Mouse (Mus musculus) thymus, postnatal 0 days (tissue): ENCODE data around the gene Ttc38. TPM values are rescaled to one million over a fixed set of nuclear protein-coding genes. Genes with fewer than 3 reads are reported as not detected.

Experiments
- DNase-seq: peaks from one replicate; pipeline ENCODE4 v3.0.0-alpha.2; 2015; ENCODE audit warnings: low spot score
- polyA plus RNA-seq: library from polyadenylated mRNA; unstranded; fragments of >200 nt; fragmentation: Nextera tagmentation; extraction: Ambion mirVana; gene quantifications from 2 replicates; pipeline ENCODE4 v1.2.1, GENCODE M21; 2015

Ttc38 gene
- polyA plus RNA-seq, 1 experiment from 2014 or later, result 10.1 TPM

DNA sequence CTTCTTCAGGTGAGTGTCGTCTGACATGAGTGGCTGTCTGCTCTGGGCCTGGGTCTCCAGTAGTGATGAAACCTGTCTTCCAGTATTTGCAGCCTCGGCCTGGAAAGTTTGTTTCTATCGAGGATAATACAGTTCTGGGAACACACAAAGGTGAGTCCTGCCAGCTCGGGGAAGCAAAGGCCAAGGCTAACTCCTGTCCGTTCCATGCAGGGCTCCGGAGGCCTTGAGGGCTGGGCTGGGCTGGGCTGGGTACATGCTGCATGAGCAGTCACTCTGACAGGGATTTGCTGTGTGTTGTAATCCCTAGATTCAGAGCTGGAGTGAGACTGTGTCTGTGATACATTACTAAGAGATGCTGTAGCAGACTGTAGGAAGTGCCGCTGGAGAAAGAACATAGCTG lies 61.8 kb downstream of the Ttc38 start:
- DNase-seq, result no peak

DNA sequence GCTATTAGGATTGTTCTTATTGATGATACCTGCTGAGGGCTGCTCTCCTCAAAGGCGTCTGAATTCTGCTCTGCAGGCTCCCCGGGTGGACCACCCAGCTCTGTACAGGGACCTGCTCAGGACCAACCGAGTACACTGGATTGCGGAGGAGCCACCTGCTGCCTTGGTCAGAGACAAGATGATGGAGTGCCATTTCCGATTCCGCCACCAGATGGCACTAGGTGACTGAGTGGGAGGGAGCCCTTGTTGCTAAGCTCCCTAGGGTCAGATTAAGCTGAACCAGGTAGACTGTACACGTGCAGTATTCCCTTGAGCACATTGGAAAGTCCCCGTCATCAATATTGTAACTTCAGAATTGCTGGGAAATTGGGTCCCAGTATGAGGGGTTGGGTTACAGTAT lies 64.2 kb downstream of the Ttc38 start:
- peak; percentile 84 for DNase-seq

DNA sequence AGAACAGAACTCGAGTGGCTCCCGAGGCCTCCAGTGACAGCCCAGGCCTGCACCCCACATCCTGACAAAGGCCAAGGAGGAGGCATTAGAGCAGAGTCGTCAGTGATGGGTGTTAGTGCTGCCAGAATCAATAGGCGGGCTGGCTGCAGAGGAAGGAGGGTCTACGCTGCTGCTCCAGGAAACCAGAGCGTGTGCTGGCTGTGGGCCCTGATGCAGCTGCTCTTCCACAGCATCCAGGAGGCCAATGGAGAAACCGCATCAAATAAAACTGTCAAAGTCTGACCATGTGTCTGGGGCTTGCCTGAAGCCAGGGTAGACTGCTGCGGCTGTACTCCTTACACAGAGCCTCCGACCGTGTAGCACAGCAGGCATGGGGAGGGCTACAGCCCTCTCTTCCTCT lies 65.0 kb downstream of the Ttc38 start:
- DNase-seq, result no peak

DNA sequence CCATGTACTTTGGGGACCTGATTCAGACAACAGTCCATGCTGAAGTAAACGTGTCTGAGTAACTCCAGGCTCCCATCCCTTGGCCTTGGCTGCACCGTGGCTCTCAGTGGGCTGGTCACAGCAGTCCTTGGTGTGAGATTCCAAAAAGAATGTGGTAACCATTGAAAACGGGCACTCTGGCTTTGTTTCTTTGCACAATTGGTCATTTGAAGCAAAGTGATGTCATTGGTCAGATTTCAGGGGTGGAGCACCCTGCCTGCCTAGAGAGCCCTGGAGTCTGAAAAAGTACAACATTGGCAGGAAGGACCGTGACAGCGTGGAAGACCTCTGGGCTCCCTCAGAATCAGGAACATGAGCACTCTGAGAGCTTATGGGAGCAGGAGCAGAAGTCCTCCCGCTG lies 67.3 kb downstream of the Ttc38 start:
- DNase-seq, result no peak

DNA sequence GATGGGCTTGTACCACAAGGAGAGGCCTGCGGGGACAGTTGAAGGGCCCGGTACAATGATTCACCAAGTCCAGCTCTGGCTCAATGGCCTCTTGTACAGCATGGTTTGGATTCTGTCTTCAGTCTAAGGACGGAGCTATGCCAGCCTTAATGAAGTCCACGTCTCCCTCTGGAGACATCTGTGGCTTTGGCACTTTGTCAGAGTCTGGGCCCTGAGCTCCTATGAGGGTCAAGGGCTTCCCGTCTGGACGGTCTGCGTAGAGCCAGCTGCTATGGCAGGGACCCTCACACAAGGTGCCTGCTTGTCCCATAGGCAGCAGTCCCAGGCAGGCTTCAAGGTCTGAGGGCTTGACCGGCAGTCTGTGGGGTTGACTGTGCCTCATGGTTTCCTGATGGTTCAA lies 68.2 kb downstream of the Ttc38 start:
- no peak for DNase-seq

DNA sequence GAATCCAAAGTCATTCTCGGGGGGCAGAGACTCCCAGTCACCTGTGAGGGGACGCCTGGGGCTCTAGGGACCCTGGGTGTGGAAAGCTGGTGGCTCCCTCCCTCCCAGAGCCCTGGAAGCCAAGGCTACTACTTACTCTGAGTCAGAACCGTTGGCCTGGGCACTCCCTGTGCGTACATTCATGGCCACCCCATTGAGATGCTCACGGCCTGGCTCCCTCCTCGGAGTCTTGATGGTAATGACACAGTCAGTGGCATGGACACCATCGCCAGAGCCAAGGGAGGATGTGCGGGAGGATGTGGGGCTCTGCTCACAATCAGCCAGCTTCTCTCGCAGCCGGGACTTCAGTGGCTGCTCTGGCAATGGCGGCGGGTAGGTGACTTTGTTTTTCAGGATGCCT lies 68.7 kb downstream of the Ttc38 start:
- DNase-seq, result no peak

DNA sequence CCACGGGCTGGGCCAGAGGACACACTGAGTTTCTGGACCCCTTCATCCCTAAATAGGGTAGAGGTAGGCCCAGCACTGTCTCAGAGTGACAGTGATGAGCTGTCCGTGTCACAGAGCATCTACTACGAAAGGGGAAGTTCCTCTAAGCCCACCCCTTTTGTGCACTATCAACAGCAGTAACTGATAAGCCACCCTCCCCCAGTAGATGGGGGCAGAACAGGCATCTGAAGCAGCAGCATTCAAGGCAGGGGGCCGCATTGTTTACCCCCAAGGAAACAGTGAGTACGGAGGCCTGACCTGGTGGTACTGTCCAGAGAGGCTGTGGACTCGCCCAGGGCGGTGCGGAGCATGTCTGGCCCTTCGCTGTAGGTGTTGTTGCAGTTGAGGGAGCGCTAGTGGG lies 70.4 kb downstream of the Ttc38 start:
- no peak for DNase-seq

DNA sequence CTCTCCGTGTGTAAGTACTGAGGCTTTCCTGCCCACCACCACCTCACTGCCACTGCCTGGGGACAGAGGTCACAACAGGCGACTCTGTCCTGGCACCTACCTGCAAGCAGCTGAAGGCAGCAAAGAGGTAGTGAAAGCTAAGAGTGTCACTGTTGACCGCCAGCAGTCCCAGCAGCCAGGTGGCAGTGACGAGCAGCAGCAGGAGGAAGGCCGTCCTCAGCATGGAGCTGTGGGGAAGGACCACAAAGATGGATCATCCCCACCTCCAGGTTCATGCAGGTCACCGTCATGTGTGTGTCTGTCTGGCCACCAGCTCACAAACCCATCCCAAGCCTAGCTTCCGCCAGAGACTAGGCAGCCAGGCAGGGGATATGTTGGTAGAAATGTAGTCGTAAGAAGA lies 71.7 kb downstream of the Ttc38 start:
- no peak for DNase-seq

Other genes starting within 250 kb of the Ttc38 start
- 0.73 and 1.3 TPM in 2 replicates for gene Wnt7b, start 249.8 kb upstream of the Ttc38 start, polyA plus RNA-seq
- 0.48 and 0.72 TPM in 2 replicates for gene Ppara, start 97.3 kb upstream of the Ttc38 start, polyA plus RNA-seq
- gene Cdpf1, start 20.6 kb upstream of the Ttc38 start, polyA plus RNA-seq, result 62.3 and 62.9 TPM in 2 replicates
- 0.01 and 0.03 TPM in 2 replicates for gene Pkdrej, start 10.6 kb upstream of the Ttc38 start, polyA plus RNA-seq
- gene Gtse1, start 27.4 kb downstream of the Ttc38 start, polyA plus RNA-seq, result 27.0 and 27.4 TPM in 2 replicates
- 33.9 and 34.3 TPM in 2 replicates for gene Trmu, start 47.0 kb downstream of the Ttc38 start, polyA plus RNA-seq
- 2.9 and 3.6 TPM in 2 replicates for gene Celsr1, start 201.5 kb downstream of the Ttc38 start, polyA plus RNA-seq
- gene Gramd4, start 225.4 kb downstream of the Ttc38 start, polyA plus RNA-seq, result 14.8 TPM in 2 replicates